Mouse (Mus musculus) stomach, embryonic 15.5 days (tissue): ENCODE results near the gene Cnot10. TPM values are rescaled to one million over a fixed set of nuclear protein-coding genes. Genes with fewer than 3 reads are reported as not detected.

Experiments used
- ATAC-seq: fragments of 200-750 bp; cut with Nextera tagmentation; 2 replicates; pipeline ENCODE4 v1.8.0; 2017; ENCODE audit warnings: low read depth, moderate number of reproducible peaks, moderate TSS enrichment; ENCODE audit not compliant: insufficient read depth, low FRiP score
- H3K27ac ChIP-seq: fragments of 300-500 bp; sonication (generic); 2 replicates; pipeline ENCODE4 v1.5.1; 2015; ENCODE audit warnings: mild to moderate bottlenecking, inconsistent platforms
- H3K27me3 ChIP-seq: fragments of 300-500 bp; sonication (generic); replicated peaks from 2 replicates; pipeline ENCODE4 v1.6.1; 2015; ENCODE audit warnings: inconsistent platforms
- H3K36me3 ChIP-seq: fragments of 300-500 bp; sonication (generic); 2 replicates; pipeline ENCODE4 v1.6.1; 2015; ENCODE audit warnings: inconsistent platforms
- H3K4me1 ChIP-seq: fragments of 300-500 bp; sonication (generic); 2 replicates; pipeline ENCODE4 v1.6.1; 2015; ENCODE audit warnings: inconsistent platforms
- H3K4me2 ChIP-seq: fragments of 300-500 bp; sonication (generic); 2 replicates; pipeline ENCODE4 v1.6.1; 2015; ENCODE audit warnings: mild to moderate bottlenecking, inconsistent platforms
- H3K4me3 ChIP-seq: fragments of 300-500 bp; sonication (generic); replicated peaks from 2 replicates; pipeline ENCODE4 v1.5.1; 2015; ENCODE audit warnings: inconsistent platforms
- H3K9ac ChIP-seq: fragments of 300-500 bp; sonication (generic); 2 replicates; pipeline ENCODE4 v1.6.1; 2015; ENCODE audit warnings: inconsistent platforms
- H3K9me3 ChIP-seq: fragments of 300-500 bp; sonication (generic); 2 replicates; pipeline ENCODE4 v1.6.1; 2016; ENCODE audit warnings: inconsistent platforms
- WGBS: fragments of 180-500 bp; shearing (Covaris S2); methylation state at CpG from one replicate; pipeline ENCODE4 v1.1.7; 2015; 5-methylcytosine and 5-hydroxymethylcytosine counted together
- polyA plus RNA-seq: library from polyadenylated mRNA; unstranded; fragments of >200 nt; fragmentation: Nextera tagmentation; extraction: Ambion mirVana; gene quantifications from 2 replicates; pipeline ENCODE4 v1.2.1, GENCODE M21; 2015

The Cnot10 gene
- polyA plus RNA-seq = 51.2 and 60.1 TPM in 2 replicates

DNA sequence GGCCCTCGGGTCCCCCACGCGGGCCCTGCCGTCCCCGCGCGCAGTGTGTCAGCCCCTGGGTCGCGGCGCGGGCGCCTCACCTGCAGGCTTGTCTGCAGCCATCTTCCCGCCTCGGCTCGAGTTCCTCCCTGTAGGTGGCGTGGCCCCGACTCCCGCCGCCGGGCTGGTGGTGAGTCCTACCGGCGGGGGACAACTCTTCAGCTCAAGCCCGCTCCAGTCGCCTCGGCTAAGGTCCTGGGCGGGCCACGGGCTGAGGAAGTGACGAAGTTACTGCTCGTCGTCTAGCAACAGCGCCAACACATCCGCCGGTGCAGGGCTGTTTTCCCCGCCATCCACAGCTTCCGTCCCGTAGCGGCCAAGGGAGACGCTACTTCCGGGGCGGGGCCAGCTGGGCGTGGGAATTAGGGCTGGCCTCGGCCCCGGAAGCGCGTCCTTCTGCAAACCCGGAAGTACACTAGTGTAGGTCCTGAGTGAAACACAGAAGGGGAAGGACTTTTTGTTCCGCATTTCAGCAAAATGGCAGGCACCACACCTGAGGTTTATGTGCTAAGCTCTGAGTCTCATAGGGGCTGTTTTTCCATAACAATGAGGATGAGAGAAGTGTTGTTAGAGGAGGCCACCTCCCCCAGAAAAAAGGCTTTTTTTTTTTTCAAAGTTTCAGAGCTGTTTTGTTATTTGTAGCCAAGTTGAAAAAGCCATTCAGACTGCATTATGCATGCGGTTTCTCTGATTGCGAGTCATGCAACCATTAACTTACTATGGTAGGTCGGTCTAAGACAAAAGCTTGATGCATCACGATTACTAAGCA is at the start of gene Cnot10:
TSS of gene Cnot10 (minus strand) at position 346 of the 808 bp plus-strand sequence.
- H3K4me1 ChIP-seq = peaks cover 14% of the 10 kb centered on the region

GRCm38 (mm10) chr9:114688953-114689407 is 49.0 kb upstream of the Cnot10 start:
- ATAC-seq = peak; percentile 74
- H3K27me3 ChIP-seq = no peaks in the 10 kb centered on the region
- peaks cover 12% of the 10 kb centered on the region for H3K4me1 ChIP-seq
- H3K4me3 ChIP-seq = peak overlapping the region; percentile 97
- no peaks in the 10 kb centered on the region for H3K9me3 ChIP-seq
- peak overlapping the region; percentile 75 for H3K4me2 ChIP-seq
- H3K36me3 ChIP-seq = peaks cover 4% of the 10 kb centered on the region; the same call in 1 of the 2 replicates
- peak overlapping the region; percentile 90 for H3K27ac ChIP-seq
- WGBS = under 1% methylated on average over 50 of the region's 50 CpGs
- peak overlapping the region; percentile 92 for H3K9ac ChIP-seq

More for the DNA sequence above, at the start of gene Cnot10:
- WGBS = 4% methylated on average over 51 of the region's 51 CpGs
- peak within 1 kb of the TSS; percentile 74 for H3K4me3 ChIP-seq
- peak within 1 kb of the TSS; percentile 65 for H3K9ac ChIP-seq
- peak; percentile 99 for ATAC-seq
- H3K27ac ChIP-seq = peak within 1 kb of the TSS; percentile 77
- H3K36me3 ChIP-seq = no peaks in the 10 kb centered on the region
- 0 out of 2 replicates have a peak, but pooled peaks cover 4% of the 10 kb centered on the region for H3K27me3 ChIP-seq
- no peaks in the 10 kb centered on the region for H3K9me3 ChIP-seq
- peak within 1 kb of the TSS; percentile 80 for H3K4me2 ChIP-seq

DNA sequence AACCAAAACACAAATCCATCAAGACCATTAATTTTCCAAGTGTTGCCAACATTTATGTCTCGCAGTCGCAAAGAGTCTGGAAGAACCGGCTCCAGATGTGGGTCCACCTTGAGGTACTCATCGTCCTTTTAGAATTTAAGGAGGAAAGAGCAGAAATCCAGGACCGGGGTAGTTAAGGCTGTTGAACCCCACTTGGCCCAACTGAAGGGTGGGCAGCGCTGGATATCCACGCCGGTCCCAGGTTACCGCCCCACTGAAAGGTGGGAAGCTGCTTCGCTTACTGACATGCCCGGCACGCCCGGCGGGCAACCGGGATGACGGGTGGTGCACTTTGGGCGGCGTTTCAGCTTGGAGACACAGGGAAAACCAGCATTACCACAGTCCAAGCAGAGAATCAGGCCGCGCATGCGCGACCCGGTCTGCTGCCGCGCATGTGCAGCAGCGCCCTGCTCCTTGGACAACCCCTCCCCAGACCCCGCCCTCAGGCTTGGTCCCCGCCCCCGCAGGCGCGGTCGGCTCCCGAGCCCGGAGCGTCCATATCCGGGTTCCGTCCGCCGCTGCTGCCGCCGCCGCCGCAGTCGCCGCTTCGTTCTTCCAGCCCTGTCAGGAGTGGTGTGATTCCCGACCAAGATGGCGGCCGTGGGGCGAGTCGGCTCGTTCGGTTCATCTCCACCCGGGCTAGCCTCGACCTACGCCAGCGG is 48.4 kb upstream of the Cnot10 start, which contains the start of gene Dync1li1:
TSS of gene Dync1li1 (plus strand) at position 539 of the 701 bp plus-strand sequence.
- Histone ChIP-seq H3K27ac (peak within 1 kb of the TSS; percentile 90), H3K4me1 (peaks cover 12% of the 10 kb centered on the region), H3K4me3 (peak within 1 kb of the TSS; percentile 97), H3K27me3 (no peaks in the 10 kb centered on the region), H3K9me3 (no peaks in the 10 kb centered on the region), H3K36me3 (peaks cover 4% of the 10 kb centered on the region; the same call in 1 of the 2 replicates), H3K9ac (peak within 1 kb of the TSS; percentile 92), H3K4me2 (peak within 1 kb of the TSS; percentile 75)
- under 1% methylated on average over 57 of the region's 57 CpGs for WGBS
- ATAC-seq = peak; percentile 95

DNA sequence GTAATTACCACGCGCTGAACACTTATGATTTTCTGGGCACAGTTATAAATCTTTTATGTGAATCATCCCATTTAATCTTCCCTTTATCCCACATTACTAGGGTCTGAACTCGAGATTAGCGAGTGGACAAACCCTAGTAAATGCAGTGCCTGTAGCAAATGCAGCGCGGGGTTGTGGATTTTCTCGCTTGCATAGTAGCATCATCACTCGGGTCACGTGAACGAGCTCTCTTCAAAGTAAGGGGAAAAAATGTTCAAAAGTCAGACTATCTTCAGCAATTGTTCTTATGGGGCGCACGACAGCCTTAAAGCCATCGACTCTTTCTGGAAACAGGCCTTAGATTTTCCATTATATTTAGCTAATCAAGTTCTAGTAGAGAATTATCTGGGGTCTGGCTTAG is 47.7 kb upstream of the Cnot10 start:
- no peak for ATAC-seq
- peaks cover 12% of the 10 kb centered on the region for H3K4me1 ChIP-seq
- H3K4me3 ChIP-seq = peak overlapping the region; percentile 97
- peak overlapping the region; percentile 75 for H3K4me2 ChIP-seq
- H3K36me3 ChIP-seq = peaks cover under 1% of the 10 kb centered on the region; the same call in 1 of the 2 replicates
- H3K9me3 ChIP-seq = no peaks in the 10 kb centered on the region
- peak overlapping the region; percentile 90; the same call in 1 of the 2 replicates for H3K27ac ChIP-seq
- H3K9ac ChIP-seq = no peak overlapping the region
- H3K27me3 ChIP-seq = no peaks in the 10 kb centered on the region
- WGBS = 76% methylated on average over 13 of the region's 13 CpGs

- H3K27me3 ChIP-seq = no peaks in the 10 kb centered on the region
- 54% methylated on average over 7 of the region's 7 CpGs for WGBS
Measured at GRCm38 (mm10) chr9:114686245-114686644, 46.3 kb upstream of the Cnot10 start.

GRCm38 (mm10) chr9:114682193-114682592 is 42.2 kb upstream of the Cnot10 start:
- H3K4me2 ChIP-seq = no peak overlapping the region
- ATAC-seq = no peak

More at GRCm38 (mm10) chr9:114686245-114686644, 46.3 kb upstream of the Cnot10 start:
- Histone ChIP-seq H3K4me3 (no peak overlapping the region), H3K4me2 (no peak overlapping the region), H3K9me3 (no peaks in the 10 kb centered on the region), H3K27ac (peak overlapping the region; percentile 18; the same call in 1 of the 2 replicates), H3K4me1 (peaks cover 12% of the 10 kb centered on the region), H3K9ac (no peak overlapping the region), H3K36me3 (no peaks in the 10 kb centered on the region)
- ATAC-seq = no peak

GRCm38 (mm10) chr9:114680531-114680930 is 40.5 kb upstream of the Cnot10 start:
- H3K4me3 ChIP-seq = no peak overlapping the region
- H3K36me3 ChIP-seq = no peaks in the 10 kb centered on the region
- no peak for ATAC-seq
- H3K27ac ChIP-seq = no peak overlapping the region
- H3K4me2 ChIP-seq = no peak overlapping the region
- H3K9ac ChIP-seq = no peak overlapping the region
- no peaks in the 10 kb centered on the region for H3K27me3 ChIP-seq
- no peaks in the 10 kb centered on the region for H3K9me3 ChIP-seq
- 75% methylated on average over 6 of the region's 6 CpGs for WGBS
- no peaks in the 10 kb centered on the region for H3K4me1 ChIP-seq

More at GRCm38 (mm10) chr9:114682193-114682592, 42.2 kb upstream of the Cnot10 start:
- no peak overlapping the region for H3K27ac ChIP-seq
- WGBS = 80% methylated on average over 4 of the region's 4 CpGs
- no peaks in the 10 kb centered on the region for H3K36me3 ChIP-seq
- no peak overlapping the region for H3K9ac ChIP-seq
- no peaks in the 10 kb centered on the region for H3K27me3 ChIP-seq
- H3K4me1 ChIP-seq = no peaks in the 10 kb centered on the region
- no peak overlapping the region for H3K4me3 ChIP-seq
- H3K9me3 ChIP-seq = no peaks in the 10 kb centered on the region

DNA sequence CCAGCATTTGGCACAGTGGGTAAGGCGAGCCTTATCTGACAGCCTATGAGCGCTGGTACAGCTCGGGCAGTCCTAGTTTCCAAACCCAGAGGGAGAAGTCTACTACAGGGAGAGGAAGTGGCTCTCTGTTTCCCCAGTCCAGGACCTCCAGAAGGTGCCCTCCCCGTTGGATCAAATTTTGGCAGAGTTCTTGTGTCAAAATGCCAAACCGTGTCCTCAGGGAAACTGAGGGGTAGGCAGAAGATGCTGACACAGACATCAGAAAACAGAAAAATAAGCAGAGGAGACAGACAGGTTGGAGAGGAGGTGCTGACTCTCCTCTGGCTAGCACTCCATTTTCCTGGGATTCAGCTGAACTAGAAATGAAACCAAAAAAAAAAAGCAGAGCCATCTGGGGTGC is 40.0 kb upstream of the Cnot10 start:
- H3K9ac ChIP-seq = no peak overlapping the region
- no peak overlapping the region for H3K4me3 ChIP-seq
- WGBS = 86% methylated on average over 5 of the region's 5 CpGs
- H3K36me3 ChIP-seq = no peaks in the 10 kb centered on the region
- no peaks in the 10 kb centered on the region for H3K9me3 ChIP-seq
- no peak overlapping the region for H3K27ac ChIP-seq
- H3K27me3 ChIP-seq = no peaks in the 10 kb centered on the region
- no peak overlapping the region for H3K4me2 ChIP-seq
- no peak for ATAC-seq
- H3K4me1 ChIP-seq = no peaks in the 10 kb centered on the region

DNA sequence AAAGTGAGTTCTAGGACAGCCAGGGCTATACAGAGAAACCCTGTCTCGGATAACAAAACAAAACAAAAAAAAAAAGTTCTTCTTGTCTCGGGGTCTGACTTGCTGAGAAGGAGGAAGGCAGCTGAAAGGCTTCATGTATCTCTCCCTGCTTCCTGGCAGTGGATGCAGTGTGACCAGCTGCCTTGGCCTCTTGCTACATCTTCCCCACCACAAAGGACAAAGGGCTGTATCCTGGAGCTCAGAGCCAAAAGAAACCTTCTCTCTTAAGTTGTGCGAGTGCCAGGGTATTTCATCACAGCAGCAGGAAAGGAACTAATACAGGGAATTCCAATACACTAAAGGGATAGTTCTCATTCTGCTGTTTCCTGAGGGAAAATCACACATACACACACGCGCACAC is 38.6 kb upstream of the Cnot10 start:
- H3K36me3 ChIP-seq = no peaks in the 10 kb centered on the region
- ATAC-seq = no peak
- no peak overlapping the region for H3K27ac ChIP-seq
- H3K27me3 ChIP-seq = no peaks in the 10 kb centered on the region
- 78% methylated on average over 5 of the region's 5 CpGs for WGBS
- no peak overlapping the region for H3K9ac ChIP-seq
- H3K4me3 ChIP-seq = no peak overlapping the region
- H3K9me3 ChIP-seq = no peaks in the 10 kb centered on the region
- H3K4me2 ChIP-seq = no peak overlapping the region
- H3K4me1 ChIP-seq = no peaks in the 10 kb centered on the region

DNA sequence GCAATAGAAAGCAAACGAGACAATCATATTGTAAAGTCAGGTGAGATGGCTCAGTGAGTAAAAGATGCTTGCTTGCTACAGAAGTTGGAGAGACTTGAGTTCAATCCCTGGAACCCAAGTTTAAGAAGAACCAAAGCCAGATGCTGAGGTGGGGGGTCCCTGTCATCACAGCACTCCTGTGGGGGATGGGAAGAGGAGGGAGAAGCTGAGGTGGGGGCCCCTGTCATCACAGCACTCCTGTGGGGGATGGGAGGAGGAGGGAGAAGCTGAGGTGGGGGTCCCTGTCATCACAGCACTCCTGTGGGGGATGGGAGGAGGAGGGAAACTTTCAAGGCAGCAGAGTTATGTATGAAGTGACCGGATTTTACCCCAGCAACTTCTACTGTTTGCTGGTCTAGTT is 33.6 kb upstream of the Cnot10 start:
- Histone ChIP-seq H3K27me3 (no peaks in the 10 kb centered on the region), H3K27ac (no peak overlapping the region), H3K4me3 (no peak overlapping the region), H3K4me1 (0 out of 2 replicates have a peak, but pooled peaks cover 3% of the 10 kb centered on the region), H3K4me2 (no peak overlapping the region), H3K36me3 (no peaks in the 10 kb centered on the region), H3K9me3 (no peaks in the 10 kb centered on the region), H3K9ac (no peak overlapping the region)
- WGBS = 43% methylated on average over 2 of the region's 2 CpGs
- no peak for ATAC-seq

DNA sequence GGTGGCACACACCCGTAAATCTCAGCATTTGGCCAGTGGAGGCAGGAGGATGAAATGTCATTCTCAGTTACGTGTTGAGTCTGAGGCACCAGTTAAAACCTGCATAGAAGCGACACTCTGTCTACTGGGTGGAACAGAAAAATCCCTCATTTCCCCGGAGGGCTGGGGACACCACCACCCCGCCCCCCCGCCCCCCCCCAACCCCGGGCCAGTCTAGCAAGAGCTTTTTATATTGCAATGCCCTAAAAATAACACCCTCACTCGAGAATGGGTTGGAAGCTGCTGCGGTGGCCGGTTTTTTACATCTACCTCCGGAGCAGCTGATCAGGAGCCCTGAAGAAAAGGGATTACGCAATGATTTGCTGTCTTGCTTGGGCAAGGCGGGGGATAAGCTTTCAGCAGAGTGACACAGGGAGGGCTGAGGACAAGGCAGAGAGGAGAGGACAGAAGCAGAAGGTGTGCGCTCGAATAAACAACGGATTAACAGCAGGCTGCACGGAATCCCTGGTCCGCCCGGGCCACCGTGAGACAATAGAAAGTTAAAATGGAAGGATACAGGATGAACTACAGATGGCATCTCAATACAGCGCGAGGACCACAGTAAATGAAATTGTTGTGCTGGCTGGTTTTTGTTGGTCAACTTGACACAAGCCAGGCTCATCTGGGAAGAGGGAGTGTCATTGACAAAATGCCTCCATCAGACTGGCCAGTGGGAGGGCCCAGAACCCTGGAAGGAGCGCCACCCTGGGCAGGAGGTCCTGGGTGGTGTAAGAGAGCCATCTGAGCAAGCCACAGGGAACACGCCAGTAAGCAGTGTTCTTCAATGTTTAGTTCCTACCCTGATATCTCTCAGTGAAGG is 32.9 kb upstream of the Cnot10 start:
- WGBS = 5% methylated on average over 24 of the region's 24 CpGs
- Histone ChIP-seq H3K4me3 (peak overlapping the region; percentile 28), H3K4me2 (peak overlapping the region; percentile 59), H3K27ac (no peak overlapping the region), H3K9me3 (no peaks in the 10 kb centered on the region), H3K9ac (0 out of 2 replicates have a peak overlapping the region, but pooled peaks have one; percentile 25), H3K36me3 (no peaks in the 10 kb centered on the region), H3K4me1 (0 out of 2 replicates have a peak, but pooled peaks cover 3% of the 10 kb centered on the region), H3K27me3 (no peaks in the 10 kb centered on the region)
- no peak for ATAC-seq
